Mouse (Mus musculus) myocyte (in vitro differentiated cells): ENCODE results near the gene Arhgef12.

ENCODE experiments used
- CEBPB ChIP-seq: IDR thresholded peaks from 2 replicates; pipeline ENCODE4 v1.6.1; 2011; ENCODE audit warnings: mild to moderate bottlenecking, moderate library complexity; ENCODE audit not compliant: poor library complexity, insufficient read depth, severe bottlenecking
- E2F4 ChIP-seq: IDR thresholded peaks from one replicate; pipeline ENCODE4 v1.6.1; 2011; ENCODE audit warnings: mild to moderate bottlenecking, control low read depth, moderate library complexity; ENCODE audit not compliant: insufficient read depth
- MAX ChIP-seq: IDR thresholded peaks from one replicate; pipeline ENCODE4 v1.6.1; 2011; ENCODE audit warnings: low read depth, mild to moderate bottlenecking, control low read depth
- POLR2A ChIP-seq: IDR thresholded peaks from one replicate; pipeline ENCODE4 v1.6.1; 2011; ENCODE audit warnings: low read depth, mild to moderate bottlenecking, control low read depth, moderate library complexity; ENCODE audit not compliant: insufficient read length
- POLR2AphosphoS2 ChIP-seq: IDR thresholded peaks from one replicate; pipeline ENCODE4 v1.6.1; 2011; ENCODE audit warnings: low read depth, control low read depth; ENCODE audit not compliant: insufficient read length
- SRF ChIP-seq: IDR thresholded peaks from one replicate; pipeline ENCODE4 v1.6.1; 2011; ENCODE audit warnings: low read depth; ENCODE audit not compliant: control insufficient read depth, insufficient read length
- TCF12 ChIP-seq: IDR thresholded peaks from one replicate; pipeline ENCODE4 v1.6.1; 2011; ENCODE audit warnings: mild to moderate bottlenecking, control low read depth; ENCODE audit not compliant: poor library complexity, insufficient read depth, severe bottlenecking
- TCF3 ChIP-seq: IDR thresholded peaks from one replicate; pipeline ENCODE4 v1.6.1; 2011; ENCODE audit warnings: low read depth, control low read depth; ENCODE audit not compliant: insufficient read length
- USF1 ChIP-seq: IDR thresholded peaks from one replicate; pipeline ENCODE4 v1.6.1; 2011; ENCODE audit warnings: low read depth, mild to moderate bottlenecking, control low read depth, moderate library complexity

- TF ChIP-seq USF1 (no peak), POLR2A (no peak), E2F4 (no peak), MAX (no peak), POLR2AphosphoS2 (no peak), SRF (no peak), CEBPB (no peak), TCF3 (no peak), TCF12 (no peak)
Observed at GRCm38 (mm10) chr9:42920190-42920589, 186.8 kb downstream of the Arhgef12 start.
